Mouse (Mus musculus): ENCODE measurements around the gene Epb41l4b.

Gene Epb41l4b

GRCm38 (mm10) chr4:57153838-57154237, 10.6 kb upstream of the Epb41l4b start:
- DNase-seq (ENCODE audit: low read depth, low spot score): no peak

- no peak for DNase-seq (ENCODE audit: low read depth, low spot score)
These were observed 10.0 kb upstream of the Epb41l4b start for GRCm38 (mm10) chr4:57153068-57153835.

GRCm38 (mm10) chr4:57148182-57148581, 4.9 kb upstream of the Epb41l4b start:
- no peak for DNase-seq (ENCODE audit: low read depth, low spot score)

- peak; percentile 65 for DNase-seq (ENCODE audit: low read depth, low spot score)
These were observed 737 bp downstream of the Epb41l4b start for GRCm38 (mm10) chr4:57142374-57143025.

- DNase-seq (ENCODE audit: low read depth, low spot score): peak; percentile 71
These were observed 1.3 kb downstream of the Epb41l4b start for GRCm38 (mm10) chr4:57141908-57142361.

- DNase-seq (ENCODE audit: low read depth, low spot score): peak; percentile 79
These were observed 2.1 kb downstream of the Epb41l4b start for GRCm38 (mm10) chr4:57140992-57141717.

- no peak for DNase-seq (ENCODE audit: low read depth, low spot score)
These were observed 2.9 kb downstream of the Epb41l4b start for GRCm38 (mm10) chr4:57140200-57140799.

- peak; percentile 93 for DNase-seq (ENCODE audit: low read depth, low spot score)
These were observed 3.8 kb downstream of the Epb41l4b start for GRCm38 (mm10) chr4:57139433-57139832.

- DNase-seq (ENCODE audit: low read depth, low spot score): no peak
These were observed 5.2 kb downstream of the Epb41l4b start for GRCm38 (mm10) chr4:57138093-57138440.

GRCm38 (mm10) chr4:57137371-57138092, 5.7 kb downstream of the Epb41l4b start:
- no peak for DNase-seq (ENCODE audit: low read depth, low spot score)

- no peak for DNase-seq (ENCODE audit: low read depth, low spot score)
These were observed 7.8 kb downstream of the Epb41l4b start for GRCm38 (mm10) chr4:57135431-57135830.

- DNase-seq (ENCODE audit: low read depth, low spot score): peak; percentile 94
These were observed 8.7 kb downstream of the Epb41l4b start for GRCm38 (mm10) chr4:57134554-57134953.

- DNase-seq (ENCODE audit: low read depth, low spot score): peak; percentile 79
These were observed 11.4 kb downstream of the Epb41l4b start for GRCm38 (mm10) chr4:57131839-57132238.

- peak; percentile 63 for DNase-seq (ENCODE audit: low read depth, low spot score)
These were observed 13.3 kb downstream of the Epb41l4b start for GRCm38 (mm10) chr4:57129718-57130515.

GRCm38 (mm10) chr4:57123003-57123402, 20.2 kb downstream of the Epb41l4b start:
- peak; percentile 77 for DNase-seq (ENCODE audit: low read depth, low spot score)

GRCm38 (mm10) chr4:57122166-57122565, 21.1 kb downstream of the Epb41l4b start:
- no peak for DNase-seq (ENCODE audit: low read depth, low spot score)

- DNase-seq (ENCODE audit: low read depth, low spot score): peak; percentile 79
These were observed 22.7 kb downstream of the Epb41l4b start for GRCm38 (mm10) chr4:57120563-57120962.

- no peak for DNase-seq (ENCODE audit: low read depth, low spot score)
These were observed 23.3 kb downstream of the Epb41l4b start for GRCm38 (mm10) chr4:57119976-57120375.

- no peak for DNase-seq (ENCODE audit: low read depth, low spot score)
These were observed 24.4 kb downstream of the Epb41l4b start for GRCm38 (mm10) chr4:57118883-57119282.

- no peak for DNase-seq (ENCODE audit: low read depth, low spot score)
These were observed 27.0 kb downstream of the Epb41l4b start for GRCm38 (mm10) chr4:57116278-57116677.

Measured in brain, adult 2 months (tissue).